Mouse (Mus musculus) cortical plate, adult 2 months (tissue): ENCODE results near the gene Gucd1.

Experiments used
- CTCF ChIP-seq: fragments of 200-500 bp; IDR thresholded peaks from 2 replicates; pipeline ENCODE4 v1.5.1; 2011; ENCODE audit warnings: mild to moderate bottlenecking, control low read depth, low read length; ENCODE audit not compliant: insufficient read depth; ENCODE audit errors: extremely low read depth
- POLR2A ChIP-seq: fragments of 200-500 bp; IDR thresholded peaks from 2 replicates; pipeline ENCODE4 v1.6.1; 2011; ENCODE audit warnings: mild to moderate bottlenecking, low read length, control low read depth; ENCODE audit not compliant: insufficient read depth; ENCODE audit errors: extremely low read depth

DNA sequence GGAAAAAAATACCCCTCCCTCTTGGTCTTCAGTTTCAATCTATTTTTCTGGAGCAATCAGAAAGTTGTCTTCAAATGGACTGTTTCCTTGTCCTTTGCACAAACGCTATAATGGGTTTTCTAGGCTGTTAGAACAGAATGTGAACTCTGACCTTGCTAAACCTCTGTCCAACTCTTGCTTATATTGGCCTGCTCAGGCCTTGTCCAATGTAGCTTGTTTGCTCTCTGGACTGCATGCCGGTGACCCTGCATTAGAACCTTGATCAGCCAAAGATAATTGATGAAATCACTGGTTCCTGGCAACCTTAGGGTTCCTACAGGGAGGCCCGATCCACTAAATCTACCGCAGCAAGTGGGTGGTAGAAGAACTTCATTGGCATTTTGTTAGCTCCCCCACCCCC is 110.0 kb downstream of the Gucd1 start:
- TF ChIP-seq POLR2A (no peak), CTCF (no peak)
